Mouse (Mus musculus): ENCODE results near the gene 4930519P11Rik.

4930519P11Rik gene

DNA sequence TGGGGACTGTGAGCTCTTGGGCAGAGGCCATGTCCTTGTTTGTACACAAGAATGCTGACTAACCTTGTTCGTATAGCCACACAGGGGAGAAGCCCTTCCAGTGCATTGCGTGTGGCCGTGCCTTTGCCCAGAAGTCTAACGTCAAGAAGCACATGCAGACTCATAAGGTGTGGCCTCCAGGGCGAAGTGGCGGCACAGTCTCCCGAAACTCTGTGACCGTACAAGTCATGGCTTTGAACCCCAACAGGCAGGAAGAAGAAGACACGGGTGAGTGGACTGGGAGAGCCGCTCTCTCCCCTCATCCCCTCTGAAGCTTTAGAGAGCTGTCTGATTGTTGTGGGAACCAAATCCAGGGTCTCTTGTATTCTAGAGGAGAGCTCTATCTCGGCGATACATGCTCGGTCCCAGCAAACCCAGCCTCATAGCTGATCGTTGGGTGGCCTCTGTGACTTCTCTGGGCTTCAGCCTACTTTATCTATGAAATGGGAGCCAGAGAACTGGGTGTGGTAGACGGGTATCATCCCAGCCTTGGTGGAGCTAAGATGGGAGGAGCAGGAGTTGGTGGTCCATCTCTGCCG lies 19.1 kb upstream of the 4930519P11Rik start:
- DNase-seq (ENCODE audit: low read depth, low spot score), result no peak

DNA sequence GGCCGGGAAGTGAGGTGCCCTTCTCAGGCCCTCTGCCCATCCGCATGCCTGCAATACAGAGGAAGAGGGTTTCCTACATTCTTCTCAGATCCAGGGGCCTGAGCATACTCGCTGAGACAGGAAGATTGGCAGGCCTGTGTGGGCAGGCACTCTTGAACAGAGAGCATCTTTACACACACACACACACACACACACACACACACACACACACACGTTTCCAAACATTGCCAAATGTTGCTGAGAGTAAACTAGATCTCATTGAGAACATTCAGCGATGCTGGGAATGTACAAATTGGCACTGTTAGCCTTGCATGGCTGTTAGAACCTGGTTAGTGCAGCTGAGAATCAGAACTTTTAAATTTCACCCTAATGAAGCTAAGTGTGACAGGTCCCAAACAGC lies 17.3 kb upstream of the 4930519P11Rik start:
- DNase-seq (ENCODE audit: low read depth, low spot score), result no peak

DNA sequence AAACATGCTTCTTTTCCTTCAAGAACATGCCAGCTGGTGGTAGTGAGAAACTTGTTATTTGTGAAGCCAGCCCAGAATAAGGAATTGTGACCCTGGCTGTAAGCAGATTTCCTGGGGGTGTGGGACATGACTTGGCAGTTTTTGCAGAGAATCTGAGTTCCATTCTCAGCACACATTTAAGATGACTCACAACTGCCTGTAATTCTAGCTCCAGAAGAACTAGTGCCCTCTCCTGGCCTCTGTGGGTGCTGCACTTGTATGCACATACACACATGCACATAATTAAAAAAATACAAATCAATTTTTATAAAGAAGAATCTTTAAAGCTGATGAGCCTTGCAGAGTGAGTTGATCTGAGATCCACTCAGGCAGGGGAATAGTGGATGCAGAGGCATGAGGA lies 10.9 kb upstream of the 4930519P11Rik start:
- peak; percentile 47 for DNase-seq (ENCODE audit: low read depth, low spot score)

DNA sequence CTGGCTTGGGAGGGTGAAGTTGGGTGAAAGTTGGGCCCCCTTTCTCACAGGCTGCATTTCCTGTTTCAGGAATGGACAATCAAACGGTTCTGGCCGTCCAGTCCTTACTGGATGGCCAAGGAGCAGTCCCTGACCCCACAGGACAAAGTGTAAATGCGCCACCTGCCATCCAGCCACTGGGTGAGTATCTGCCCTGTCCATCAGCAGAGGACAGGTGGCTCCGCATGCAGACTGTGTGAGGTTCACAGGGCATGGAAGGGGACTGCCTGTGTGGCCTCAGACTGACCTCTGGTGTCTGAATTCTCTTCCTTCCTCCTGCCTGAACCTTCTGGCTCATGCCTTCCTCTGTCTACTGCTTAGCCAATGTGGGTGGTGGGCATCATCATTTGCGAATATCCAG lies 8.4 kb upstream of the 4930519P11Rik start:
- no peak for DNase-seq (ENCODE audit: low read depth, low spot score)

DNA sequence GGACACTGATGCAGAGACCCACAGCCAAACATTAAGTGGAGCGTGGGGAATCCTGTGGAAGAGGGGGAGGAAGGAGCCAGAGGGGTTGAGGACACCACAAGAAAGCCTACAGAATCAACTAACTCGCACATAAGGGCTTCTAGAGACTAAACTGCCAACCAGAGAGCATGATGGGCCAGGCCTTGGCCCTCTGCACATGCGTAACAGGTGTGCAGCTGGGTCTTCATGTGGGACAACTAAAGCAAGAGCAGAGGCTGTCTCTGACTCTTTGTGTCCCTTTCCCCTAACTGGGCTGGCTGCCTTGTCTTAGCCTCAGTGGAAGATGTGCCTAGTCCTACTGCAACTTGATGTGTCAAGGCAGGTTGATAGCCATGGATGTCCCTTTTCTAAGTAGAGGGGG lies 3.8 kb upstream of the 4930519P11Rik start:
- no peak for DNase-seq (ENCODE audit: low read depth, low spot score)

DNA sequence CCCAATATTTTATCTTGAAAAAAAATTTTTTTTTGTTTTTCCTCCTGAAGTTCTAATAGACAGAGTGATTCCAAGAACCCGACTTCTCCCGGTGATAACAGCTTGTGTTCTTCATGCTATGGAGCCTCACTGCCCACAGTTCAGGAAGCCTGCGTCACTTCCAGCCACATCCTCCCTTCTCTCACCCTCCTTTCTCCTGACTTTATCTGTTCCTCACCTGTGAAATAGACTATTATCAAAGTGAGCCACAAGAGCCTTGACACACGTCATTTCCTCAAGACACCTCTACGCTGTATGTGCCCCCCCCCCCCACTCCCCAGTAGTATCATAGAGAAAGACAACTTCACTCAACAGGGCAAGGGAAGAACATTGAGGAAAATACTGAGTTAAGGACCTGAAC lies 2.4 kb upstream of the 4930519P11Rik start:
- no peak for DNase-seq (ENCODE audit: low read depth, low spot score)

DNA sequence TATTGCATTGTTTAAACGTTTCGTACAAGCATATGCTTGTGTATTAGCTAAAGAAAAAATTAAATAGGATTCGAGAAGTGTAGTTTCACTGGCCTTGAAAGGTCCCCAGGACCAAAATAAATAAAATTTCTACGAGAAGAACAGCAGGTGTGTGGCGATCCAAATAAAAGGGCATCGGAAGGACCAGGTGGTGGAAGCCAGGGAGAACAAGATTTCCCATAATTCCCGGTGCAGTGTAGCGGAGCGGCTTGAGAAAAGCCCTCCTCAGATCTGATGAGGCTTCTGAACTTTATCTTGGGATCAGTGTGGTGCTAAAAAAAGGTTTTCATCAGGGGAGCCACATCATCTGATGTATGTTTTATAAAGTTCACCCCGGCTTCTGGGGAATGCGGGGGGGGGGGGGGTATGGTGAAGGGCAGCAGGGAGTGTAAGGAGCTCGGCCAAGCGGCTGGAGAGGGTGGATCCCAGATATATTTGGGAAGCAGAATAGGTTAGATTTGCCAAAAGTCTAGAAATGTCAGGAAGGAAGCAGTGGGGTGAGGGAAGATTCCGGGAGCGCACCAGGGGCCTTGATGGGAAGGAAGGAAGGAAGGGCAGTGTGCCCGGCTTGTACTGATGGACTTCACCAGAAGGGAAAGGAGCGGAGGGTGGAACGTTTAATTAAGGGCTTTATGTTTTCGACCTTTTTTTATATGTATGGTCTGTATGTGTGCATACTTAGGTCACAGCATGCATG lies 1.8 kb upstream of the 4930519P11Rik start:
- DNase-seq (ENCODE audit: low read depth, low spot score), result no peak

DNA sequence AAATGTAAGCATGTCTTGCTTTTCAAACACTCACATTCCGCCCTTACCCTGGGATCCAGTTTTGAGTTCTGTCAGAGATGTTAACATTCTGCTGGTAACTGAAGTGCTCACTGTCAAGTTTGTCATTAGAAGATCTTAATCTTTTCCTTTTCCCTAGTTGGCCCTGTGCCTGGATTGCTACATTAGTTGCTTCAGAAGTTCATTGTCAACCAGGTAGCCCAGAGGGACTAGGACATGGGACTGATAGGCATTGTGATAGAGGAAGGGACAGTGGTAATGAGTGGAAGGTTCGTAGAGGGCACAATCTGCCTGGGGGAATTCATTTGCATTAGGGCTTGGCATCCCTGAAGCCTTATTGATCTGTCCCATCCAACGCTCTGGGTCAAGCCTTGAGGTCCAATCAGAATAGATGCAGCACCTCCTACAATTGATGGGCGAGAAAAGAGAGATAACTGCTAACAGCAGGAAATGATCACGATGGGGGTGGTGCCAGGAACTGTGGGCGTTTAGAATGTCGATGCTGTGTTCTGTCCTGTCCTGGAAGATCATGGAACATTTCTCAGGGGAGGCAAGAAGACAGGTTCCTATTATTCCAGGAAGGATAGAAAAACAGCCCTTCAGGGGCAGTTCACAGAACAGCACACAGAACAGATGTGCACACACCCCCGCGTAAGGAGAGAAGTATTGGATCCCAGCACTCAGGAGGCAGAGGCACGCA lies 4.0 kb downstream of the 4930519P11Rik start:
- DNase-seq (ENCODE audit: low read depth, low spot score), result no peak

DNA sequence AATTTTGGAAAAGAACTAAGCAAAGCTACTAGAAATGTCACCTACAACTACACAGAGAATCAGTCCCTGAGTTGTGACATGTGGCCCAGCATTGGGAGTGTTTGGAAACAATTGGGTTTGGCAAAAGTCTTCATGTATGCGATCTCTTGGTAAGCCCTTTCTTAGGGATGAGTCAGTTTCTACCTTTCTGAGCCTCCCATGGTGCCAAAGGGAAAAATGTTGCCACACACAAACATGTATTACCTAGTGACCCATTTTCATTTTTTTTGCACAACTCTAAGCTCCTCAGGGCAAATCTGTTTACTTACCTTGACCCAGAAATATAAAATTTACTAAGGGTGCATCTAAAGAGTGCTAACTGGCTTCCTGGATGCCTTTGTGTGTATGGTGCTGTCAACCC lies 6.3 kb downstream of the 4930519P11Rik start:
- DNase-seq (ENCODE audit: low read depth, low spot score), result no peak

DNA sequence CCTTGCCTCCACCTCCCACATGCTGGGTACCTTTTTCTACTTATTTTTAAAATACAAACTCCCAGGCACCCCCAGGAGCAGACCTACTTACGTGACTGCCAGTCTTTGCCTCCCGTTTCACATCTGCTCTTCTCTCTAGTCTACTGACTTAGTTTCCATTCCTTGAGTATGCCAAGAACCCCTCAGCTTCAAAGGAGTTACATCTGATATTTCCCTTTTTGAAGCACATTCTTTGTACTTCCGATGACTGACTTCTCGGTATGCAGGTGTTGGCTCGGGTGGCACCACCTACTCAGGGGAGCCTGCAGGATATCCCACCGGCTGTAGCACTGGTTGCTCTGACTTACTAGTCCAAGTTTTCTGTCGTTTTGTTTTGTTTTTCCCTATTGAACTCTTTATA lies 9.1 kb downstream of the 4930519P11Rik start:
- no peak for DNase-seq (ENCODE audit: low read depth, low spot score)

DNA sequence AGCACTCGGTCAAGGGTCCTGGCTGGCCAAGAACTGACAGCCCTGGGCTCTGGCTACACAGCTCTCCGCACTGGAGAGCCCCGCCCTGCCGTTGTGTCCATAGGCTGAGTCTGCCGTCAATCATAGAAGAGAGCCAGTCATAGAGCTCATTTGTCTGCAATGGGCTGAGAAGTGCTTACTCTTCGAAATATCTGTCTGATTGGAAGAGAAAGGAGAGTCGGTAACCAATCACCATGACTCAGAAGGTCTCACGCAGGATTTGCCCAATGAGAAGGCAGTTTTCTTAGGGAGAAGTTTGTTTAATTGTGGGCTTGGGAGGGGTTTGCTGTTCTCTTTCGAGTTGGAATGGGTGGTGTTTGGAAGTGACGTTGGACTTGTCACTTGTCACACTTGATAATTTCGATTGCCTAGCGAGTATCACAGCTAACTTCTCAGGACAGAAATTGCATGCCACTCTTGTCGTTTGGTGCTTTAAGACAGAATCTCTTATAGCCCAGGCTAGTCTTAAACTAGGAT lies 9.5 kb downstream of the 4930519P11Rik start, which contains the start of gene Pxmp4:
TSS of gene Pxmp4 (minus strand) at position 71 of the 516 bp plus-strand sequence.
- DNase-seq (ENCODE audit: low read depth, low spot score), result peak; percentile 100

DNA sequence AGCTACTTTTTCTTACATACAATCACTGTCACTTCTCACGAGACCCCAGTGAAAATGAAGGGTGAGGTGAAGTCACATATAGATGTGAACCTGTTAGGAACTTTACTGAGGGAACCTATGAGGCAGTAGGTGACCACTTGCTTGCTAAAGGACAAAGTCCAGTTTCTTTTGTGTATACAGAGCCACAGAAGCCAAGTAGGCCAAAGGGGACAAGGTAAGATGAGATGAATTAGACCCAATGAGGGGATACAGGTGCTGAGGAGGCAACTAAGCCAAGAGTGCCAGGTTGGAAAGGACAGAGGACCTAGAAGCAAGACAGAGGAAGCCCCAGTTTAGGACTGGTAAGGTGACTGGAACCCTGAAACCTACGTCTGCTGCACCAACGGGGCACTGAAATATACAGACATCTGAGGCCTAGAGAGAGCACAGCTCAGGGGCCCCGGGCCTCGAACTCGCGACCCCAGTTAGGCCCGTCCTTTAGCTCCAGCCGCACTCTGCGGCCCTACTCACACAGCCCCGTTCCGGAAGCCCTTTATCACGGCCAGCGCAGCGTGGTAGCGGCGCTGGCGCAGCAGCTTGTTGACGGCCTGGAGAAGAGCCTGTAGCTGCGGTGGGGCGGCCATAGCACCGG lies 10.1 kb downstream of the 4930519P11Rik start:
- DNase-seq (ENCODE audit: low read depth, low spot score), result no peak

DNA sequence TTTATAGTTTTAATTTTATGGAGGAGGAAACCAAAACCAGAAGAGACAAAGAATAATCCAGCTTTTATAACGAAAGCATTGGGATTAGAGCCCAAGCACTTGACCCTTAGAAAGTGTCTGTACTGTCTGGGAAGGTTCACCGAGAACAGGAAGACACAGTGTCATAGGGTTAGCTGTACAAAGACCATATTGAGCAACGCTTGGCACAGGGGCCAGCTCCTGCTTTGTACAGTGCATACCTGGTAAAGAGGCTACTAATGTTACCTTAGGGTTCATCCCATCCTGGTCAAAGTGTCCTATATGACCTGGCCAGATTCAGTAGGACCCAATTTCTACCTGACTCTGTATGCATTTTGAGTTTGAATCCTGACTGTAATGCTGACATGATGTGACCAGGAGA lies 11.9 kb downstream of the 4930519P11Rik start:
- DNase-seq (ENCODE audit: low read depth, low spot score), result no peak

DNA sequence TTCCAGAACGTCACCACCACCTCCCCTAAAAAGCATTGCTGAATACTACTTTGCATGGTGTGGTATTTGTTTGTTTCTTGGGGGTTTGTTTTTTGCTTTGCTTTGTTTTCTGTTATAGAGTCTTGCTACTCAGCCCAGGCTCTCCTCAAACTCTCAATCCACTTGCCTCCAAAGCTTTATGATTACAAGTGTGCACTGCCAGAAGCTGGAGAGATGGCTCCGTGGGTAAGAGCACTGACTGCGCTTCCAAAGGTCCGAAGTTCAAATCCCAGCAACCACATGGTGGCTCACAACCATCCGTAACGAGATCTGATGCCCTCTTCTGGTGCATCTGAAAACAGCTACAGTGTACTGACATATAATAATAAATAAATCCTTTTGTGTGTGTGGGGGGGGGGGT lies 12.7 kb downstream of the 4930519P11Rik start:
- no peak for DNase-seq (ENCODE audit: low read depth, low spot score)

DNA sequence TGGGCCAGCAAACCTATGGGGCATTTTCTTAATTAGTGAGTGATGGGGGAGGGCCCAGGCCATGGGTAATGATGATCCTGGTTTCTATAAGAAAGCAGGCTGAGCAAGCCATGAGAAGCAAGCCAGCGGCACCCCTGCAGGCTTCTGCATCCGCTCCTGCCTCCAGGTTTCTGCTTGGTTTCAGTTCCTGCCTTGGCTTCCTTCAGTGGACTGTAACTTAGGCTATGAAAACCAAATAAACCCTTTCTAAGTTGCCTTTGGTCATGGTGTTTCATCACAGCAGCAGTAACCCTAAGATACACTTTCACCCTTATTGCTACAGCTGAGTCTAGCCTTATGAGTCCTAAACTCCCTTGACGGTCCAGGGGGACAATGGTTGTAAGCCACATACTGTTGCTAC lies 15.8 kb downstream of the 4930519P11Rik start:
- DNase-seq (ENCODE audit: low read depth, low spot score), result no peak

DNA sequence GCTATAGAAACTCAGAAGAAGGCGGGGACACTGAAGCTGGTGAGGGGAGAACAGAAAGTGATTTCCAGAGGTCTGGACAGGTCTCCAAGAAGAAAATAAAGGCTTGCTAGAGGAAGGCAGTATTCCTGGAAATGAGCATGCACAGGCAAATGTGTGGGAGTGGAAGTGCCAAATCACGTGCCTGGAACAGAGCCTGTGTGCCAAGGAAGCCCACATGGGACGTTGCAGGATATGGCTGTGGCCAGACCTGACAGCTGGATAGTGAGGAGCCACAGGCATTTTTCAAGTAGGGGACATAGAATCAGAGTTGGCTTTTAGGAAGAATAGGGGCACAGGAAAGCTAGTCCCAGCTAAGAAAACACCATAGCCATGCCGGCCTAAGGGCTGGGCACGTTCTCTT lies 17.5 kb downstream of the 4930519P11Rik start:
- peak; percentile 37 for DNase-seq (ENCODE audit: low read depth, low spot score)

DNA sequence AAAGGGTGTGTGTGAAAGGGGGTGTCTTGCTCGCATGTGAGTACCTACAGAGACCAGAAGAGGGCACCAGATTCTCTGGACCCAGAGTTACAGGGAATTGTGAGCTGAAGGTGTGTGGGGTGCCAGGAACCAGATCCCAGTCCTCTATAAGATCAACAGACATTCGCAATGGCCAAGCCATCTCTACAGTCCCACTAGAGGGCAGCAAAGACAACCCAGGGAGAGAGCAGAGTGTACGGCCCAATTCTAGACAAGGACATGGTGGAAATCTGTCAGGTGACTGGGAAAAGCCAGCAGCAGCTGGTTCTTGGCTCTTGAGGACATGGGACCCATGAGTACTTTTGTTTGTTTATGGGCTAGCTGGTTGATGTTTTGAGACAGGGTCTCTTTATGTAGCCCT lies 20.2 kb downstream of the 4930519P11Rik start:
- DNase-seq (ENCODE audit: low read depth, low spot score), result peak; percentile 51

DNA sequence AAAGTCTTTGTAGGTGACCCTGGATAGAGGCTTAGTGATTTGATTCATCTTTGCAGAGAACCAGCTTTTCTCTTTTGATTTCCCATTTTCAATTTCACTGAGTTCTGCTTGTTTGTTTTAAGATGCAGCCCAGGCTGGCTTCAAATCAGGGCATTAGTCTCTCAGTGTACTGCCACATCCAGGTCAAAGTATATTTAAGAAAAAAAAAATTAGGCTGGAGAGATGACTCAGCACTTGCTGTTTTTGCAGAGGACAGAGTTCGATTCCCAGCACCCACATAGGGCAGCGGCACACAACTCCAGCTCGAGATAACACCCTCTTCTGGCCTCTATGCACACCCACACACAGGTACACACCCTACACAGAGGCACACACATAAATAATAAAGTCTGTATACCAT lies 22.0 kb downstream of the 4930519P11Rik start:
- DNase-seq (ENCODE audit: low read depth, low spot score), result no peak

DNA sequence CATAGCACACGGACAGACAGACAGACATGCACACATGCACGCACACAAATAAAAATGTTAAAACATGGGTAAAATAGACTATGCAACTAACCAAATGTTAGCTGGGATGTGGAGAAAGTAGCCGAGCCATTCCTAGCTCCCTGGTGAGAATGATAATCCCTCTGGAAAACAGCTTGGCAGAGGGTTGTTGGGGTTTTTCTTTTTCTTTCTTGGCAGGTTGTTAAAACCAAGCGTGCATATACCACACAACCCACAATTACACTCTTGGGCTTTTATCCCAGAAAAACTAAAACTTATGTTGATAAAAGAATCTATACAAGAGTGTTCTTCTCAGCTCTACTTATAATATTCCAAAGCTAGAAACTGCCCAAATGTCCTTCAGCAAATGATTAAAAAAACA lies 24.2 kb downstream of the 4930519P11Rik start:
- DNase-seq (ENCODE audit: low read depth, low spot score), result no peak

DNA sequence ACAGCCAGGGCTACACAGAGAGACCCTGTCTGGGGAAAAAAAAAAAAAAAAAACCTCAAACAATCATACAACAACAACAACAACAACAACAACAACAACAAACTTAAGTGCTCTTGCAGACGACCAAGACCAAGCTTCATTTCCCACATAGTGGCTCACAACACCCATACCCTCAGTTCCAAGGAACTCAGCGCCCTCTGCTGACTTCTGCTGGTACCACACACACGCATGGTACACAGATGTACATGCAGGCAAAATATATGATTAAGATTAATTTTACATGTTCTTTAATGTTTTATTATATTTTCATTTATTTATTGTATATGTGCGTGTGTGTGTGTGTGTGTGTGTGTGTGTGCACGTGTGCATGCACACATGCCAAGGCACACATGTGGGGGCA lies 26.8 kb downstream of the 4930519P11Rik start:
- DNase-seq (ENCODE audit: low read depth, low spot score), result peak; percentile 55

DNA sequence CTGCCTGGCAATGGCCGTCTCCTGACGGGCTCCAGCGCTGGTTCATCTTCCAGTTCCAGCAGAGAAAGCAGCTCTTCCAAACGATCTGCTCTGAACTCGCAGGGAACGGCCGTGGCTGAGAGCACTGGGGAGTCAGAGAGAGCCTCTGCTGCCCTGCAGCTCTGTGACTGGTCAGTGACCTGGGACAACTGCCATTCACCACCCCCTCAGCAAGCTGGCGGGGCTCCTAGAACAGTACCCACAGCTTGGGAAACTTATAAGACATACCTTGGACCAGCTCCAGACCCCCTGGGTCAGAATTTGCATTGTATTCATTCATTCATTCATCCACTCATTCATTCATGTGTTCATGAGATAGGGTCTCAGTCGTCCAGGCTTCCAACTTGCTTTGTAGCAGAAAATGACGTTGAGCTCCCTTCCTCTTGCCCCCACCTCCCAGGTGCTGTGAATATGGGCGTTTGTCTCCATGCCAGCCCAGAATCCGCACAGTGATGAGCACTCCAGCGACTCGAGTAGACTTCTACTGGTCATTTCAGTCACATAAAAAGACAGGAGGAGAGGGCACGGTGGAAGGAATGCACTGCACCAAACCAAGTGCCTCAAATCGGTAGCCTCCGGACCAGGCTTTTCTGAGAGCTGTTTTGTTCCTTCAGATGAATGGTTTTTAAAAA lies 28.2 kb downstream of the 4930519P11Rik start:
- DNase-seq (ENCODE audit: low read depth, low spot score), result no peak
